Mouse (Mus musculus) hindbrain, embryonic 12.5 days (tissue): ENCODE measurements at regions not wholly inside any gene's neighbourhood (a gene's known extent, or its start where the extent isn't known, plus 50 kb on each side); places are given as distances from the start of the nearest gene placed in this dataset.

ENCODE experiments used
- ATAC-seq: fragments of 200-750 bp; cut with Nextera tagmentation; 2 replicates; pipeline ENCODE4 v1.8.0; 2017; ENCODE audit warnings: moderate TSS enrichment; ENCODE audit not compliant: low FRiP score
- H3K27ac ChIP-seq: fragments of 300-500 bp; sonication (generic); 2 replicates; pipeline ENCODE4 v1.5.1; 2016; ENCODE audit warnings: mild to moderate bottlenecking
- H3K27me3 ChIP-seq: fragments of 300-500 bp; sonication (generic); 2 replicates; pipeline ENCODE4 v1.6.1; 2016; ENCODE audit warnings: mild to moderate bottlenecking
- H3K36me3 ChIP-seq: fragments of 300-500 bp; sonication (generic); 2 replicates; pipeline ENCODE4 v1.6.1; 2016; ENCODE audit warnings: mild to moderate bottlenecking
- H3K4me1 ChIP-seq: fragments of 300-500 bp; sonication (generic); 2 replicates; pipeline ENCODE4 v1.6.1; 2016
- H3K4me2 ChIP-seq: fragments of 300-500 bp; sonication (generic); replicated peaks from 2 replicates; pipeline ENCODE4 v1.6.1; 2016; ENCODE audit warnings: mild to moderate bottlenecking
- H3K4me3 ChIP-seq: fragments of 300-500 bp; sonication (generic); 2 replicates; pipeline ENCODE4 v1.5.1; 2016; ENCODE audit warnings: mild to moderate bottlenecking
- H3K9ac ChIP-seq: fragments of 300-500 bp; sonication (generic); 2 replicates; pipeline ENCODE4 v1.6.1; 2016; ENCODE audit warnings: mild to moderate bottlenecking, moderate library complexity
- H3K9me3 ChIP-seq: fragments of 300-500 bp; sonication (generic); replicated peaks from 2 replicates; pipeline ENCODE4 v1.6.1; 2016; ENCODE audit warnings: mild to moderate bottlenecking
- WGBS: fragments of 180-500 bp; shearing (Covaris S2); methylation state at CpG from one replicate; pipeline ENCODE4 v1.1.7; 2016; 5-methylcytosine and 5-hydroxymethylcytosine counted together

GRCm38 (mm10) chr3:47668824-47669223, 1220.8 kb upstream of the Pabpc4l start:
- Histone ChIP-seq H3K27me3 (no peaks in the 10 kb centered on the region), H3K4me2 (no peak overlapping the region), H3K9ac (no peak overlapping the region), H3K36me3 (no peaks in the 10 kb centered on the region), H3K9me3 (no peaks in the 10 kb centered on the region), H3K4me1 (no peaks in the 10 kb centered on the region), H3K4me3 (no peak overlapping the region), H3K27ac (no peak overlapping the region)
- peak; percentile 58; the same call in 1 of the 2 replicates for ATAC-seq
- 55% methylated on average over 3 of the region's 3 CpGs for WGBS

GRCm38 (mm10) chr3:47662484-47662883, 1214.5 kb upstream of the Pabpc4l start:
- H3K4me3 ChIP-seq, result no peak overlapping the region
- H3K4me1 ChIP-seq, result no peaks in the 10 kb centered on the region
- no peak overlapping the region for H3K9ac ChIP-seq
- no peaks in the 10 kb centered on the region for H3K9me3 ChIP-seq
- no peaks in the 10 kb centered on the region for H3K27me3 ChIP-seq
- H3K36me3 ChIP-seq, result no peaks in the 10 kb centered on the region
- no peak overlapping the region for H3K4me2 ChIP-seq
- no peak for ATAC-seq
- 33% methylated on average over 1 of the region's 1 CpGs for WGBS
- H3K27ac ChIP-seq, result no peak overlapping the region

GRCm38 (mm10) chr3:47660531-47660930, 1212.5 kb upstream of the Pabpc4l start:
- no peak overlapping the region for H3K27ac ChIP-seq
- H3K4me1 ChIP-seq, result no peaks in the 10 kb centered on the region
- H3K9me3 ChIP-seq, result no peaks in the 10 kb centered on the region
- WGBS, result 33% methylated on average over 1 of the region's 1 CpGs
- H3K4me3 ChIP-seq, result no peak overlapping the region
- H3K36me3 ChIP-seq, result no peaks in the 10 kb centered on the region
- ATAC-seq, result no peak
- H3K27me3 ChIP-seq, result no peaks in the 10 kb centered on the region
- H3K9ac ChIP-seq, result no peak overlapping the region
- H3K4me2 ChIP-seq, result no peak overlapping the region
